Mouse (Mus musculus) ES-CJ7 (cell line): Measurements from ENCODE around the gene Stk25.
A peak's percentile ranks its signal among the peaks of the same experiment; 100 is the strongest.

Experiments used
- DNase-seq: peaks from one replicate; pipeline ENCODE4 v3.0.0; 2011; ENCODE audit warnings: low read depth, low spot score

Stk25 gene

GRCm38 (mm10) chr1:93669941-93670340, 11.5 kb upstream of the Stk25 start:
- DNase-seq: no peak

- DNase-seq: peak; percentile 93
Measured at GRCm38 (mm10) chr1:93668791-93669548, 10.5 kb upstream of the Stk25 start.

GRCm38 (mm10) chr1:93667760-93668400, 9.4 kb upstream of the Stk25 start:
- peak; percentile 92 for DNase-seq

GRCm38 (mm10) chr1:93657025-93657360, 1.5 kb downstream of the Stk25 start:
- no peak for DNase-seq

- no peak for DNase-seq
Measured at GRCm38 (mm10) chr1:93656325-93657024, 2.0 kb downstream of the Stk25 start.

GRCm38 (mm10) chr1:93654798-93655197, 3.7 kb downstream of the Stk25 start:
- DNase-seq: no peak

GRCm38 (mm10) chr1:93654275-93654674, 4.2 kb downstream of the Stk25 start:
- DNase-seq: no peak

- DNase-seq: no peak
Measured at GRCm38 (mm10) chr1:93649604-93650172, 8.8 kb downstream of the Stk25 start.

GRCm38 (mm10) chr1:93642692-93643091, 15.8 kb downstream of the Stk25 start:
- DNase-seq: no peak

GRCm38 (mm10) chr1:93641978-93642377, 16.5 kb downstream of the Stk25 start:
- DNase-seq: no peak

- no peak for DNase-seq
Measured at GRCm38 (mm10) chr1:93636211-93636897, 22.1 kb downstream of the Stk25 start.

- peak; percentile 100 for DNase-seq
Measured at GRCm38 (mm10) chr1:93635580-93636192, 22.8 kb downstream of the Stk25 start.

GRCm38 (mm10) chr1:93635091-93635579, 23.3 kb downstream of the Stk25 start:
- peak; percentile 25 for DNase-seq

GRCm38 (mm10) chr1:93634481-93634891, 24.0 kb downstream of the Stk25 start:
- DNase-seq: no peak

GRCm38 (mm10) chr1:93632723-93633122, 25.7 kb downstream of the Stk25 start:
- no peak for DNase-seq

- DNase-seq: no peak
Measured at GRCm38 (mm10) chr1:93630796-93631195, 27.7 kb downstream of the Stk25 start.

GRCm38 (mm10) chr1:93624502-93624901, 34.0 kb downstream of the Stk25 start:
- DNase-seq: no peak

- no peak for DNase-seq
Measured at GRCm38 (mm10) chr1:93618948-93619347, 39.5 kb downstream of the Stk25 start.

GRCm38 (mm10) chr1:93618059-93618748, 40.3 kb downstream of the Stk25 start:
- no peak for DNase-seq

GRCm38 (mm10) chr1:93609762-93610161, 48.7 kb downstream of the Stk25 start:
- DNase-seq: no peak
